Mouse (Mus musculus) left cerebral cortex, adult 18-20 months (tissue): ENCODE measurements at regions not wholly inside any gene's neighbourhood (a gene's known extent, or its start where the extent isn't known, plus 50 kb on each side); places are given as distances from the start of the nearest gene placed in this dataset.
"Not testable (repeated sequence)": the region's sequence is repeated elsewhere in the genome, so short reads cannot be mapped to it uniquely, and the experiment has no call there.

Experiments
- DNase-seq, 2 experiments: peaks; one replicate each; pipeline ENCODE4 v3.0.0; 2021 to 2022; ENCODE audit warnings: low spot score in 2 of 2, mixed read lengths in 1 of 2

- no peak for DNase-seq
Measured at GRCm38 (mm10) chr14:47920638-47921347, 199.8 kb upstream of the Peli2 start.

- no peak for DNase-seq
Measured at GRCm38 (mm10) chr14:47921811-47922277, 198.8 kb upstream of the Peli2 start.

DNA sequence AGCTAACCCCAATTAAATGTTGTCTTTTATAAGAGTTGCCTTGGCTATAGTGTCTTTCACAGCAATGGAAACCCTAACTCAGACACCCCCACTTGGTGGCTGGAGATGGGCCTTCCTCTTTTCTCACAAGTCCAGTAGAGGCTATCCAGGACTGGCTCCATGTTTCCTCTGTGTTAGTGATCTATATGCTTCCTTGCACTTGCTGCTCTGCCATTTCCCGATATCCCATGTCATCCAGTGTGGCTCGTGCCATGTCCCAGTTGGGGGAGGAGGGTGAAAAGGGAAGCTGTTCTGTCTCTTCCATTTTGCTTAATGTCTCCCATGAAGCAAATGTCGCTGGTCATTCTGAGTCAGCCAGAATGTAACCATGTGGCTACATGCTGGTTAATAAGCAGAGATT, 194.2 kb upstream of the Peli2 start:
- no peak for DNase-seq

GRCm38 (mm10) chr14:47935401-47935800, 185.2 kb upstream of the Peli2 start:
- no peak for DNase-seq

GRCm38 (mm10) chr14:47937081-47937651, 183.5 kb upstream of the Peli2 start:
- no peak for DNase-seq

DNA sequence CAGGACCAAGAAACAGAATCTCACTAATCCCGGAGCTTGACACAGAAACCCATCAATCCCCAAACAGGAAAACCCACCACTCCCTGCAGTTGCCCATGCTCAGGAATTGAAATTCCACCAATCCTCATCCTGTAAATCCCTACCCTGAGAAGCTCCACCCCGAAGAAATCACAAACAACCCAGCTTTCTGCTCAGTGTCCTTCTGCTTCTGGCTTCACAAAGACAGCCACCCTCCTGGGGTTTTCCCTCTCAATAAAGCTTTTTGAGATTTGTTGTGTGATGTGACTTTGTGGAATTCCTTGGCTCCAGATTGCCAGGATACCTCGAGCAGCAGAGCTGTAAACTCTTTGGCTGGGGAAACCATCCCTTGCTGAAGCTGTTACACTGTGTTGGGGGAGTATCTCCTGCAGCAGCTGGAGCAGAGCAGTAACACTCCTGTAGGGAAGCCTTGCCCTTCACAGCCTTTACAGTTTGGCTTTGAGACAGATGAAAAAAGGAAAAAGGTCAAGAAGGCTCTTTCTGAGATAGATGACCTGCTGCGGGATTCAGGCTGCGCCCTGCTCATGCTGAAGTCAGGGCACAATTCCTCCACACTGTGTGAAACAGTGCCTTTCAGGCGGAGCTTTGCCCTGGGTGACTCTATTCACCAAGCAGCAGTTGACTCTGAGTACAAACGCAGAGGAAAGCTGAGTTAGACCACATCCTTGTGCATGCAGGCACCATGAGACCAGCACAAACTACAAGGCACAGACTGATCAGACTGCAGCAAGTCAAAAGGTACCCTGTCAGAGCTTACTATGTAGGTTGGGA, 180.6 kb upstream of the Peli2 start:
- DNase-seq, result no peak

DNA sequence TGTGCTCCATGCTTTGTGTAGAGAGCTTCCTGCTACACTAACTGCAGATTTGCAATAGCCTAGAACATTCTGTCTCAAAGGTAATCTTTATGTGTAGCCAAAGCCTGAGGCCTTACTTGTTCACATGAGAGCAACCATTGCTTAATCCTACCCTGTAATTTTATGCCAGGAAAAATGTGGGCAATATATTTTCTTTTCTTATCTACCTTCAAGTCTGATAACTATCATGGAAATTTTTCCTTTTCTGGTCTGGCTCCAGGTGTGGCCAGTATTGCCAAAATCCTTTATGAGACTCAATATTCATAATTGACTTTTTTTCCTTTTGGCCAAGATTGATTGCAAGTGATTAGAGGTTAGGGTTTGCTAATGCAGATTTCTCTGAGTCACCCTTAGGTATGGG, 178.0 kb upstream of the Peli2 start:
- DNase-seq, result no peak

DNA sequence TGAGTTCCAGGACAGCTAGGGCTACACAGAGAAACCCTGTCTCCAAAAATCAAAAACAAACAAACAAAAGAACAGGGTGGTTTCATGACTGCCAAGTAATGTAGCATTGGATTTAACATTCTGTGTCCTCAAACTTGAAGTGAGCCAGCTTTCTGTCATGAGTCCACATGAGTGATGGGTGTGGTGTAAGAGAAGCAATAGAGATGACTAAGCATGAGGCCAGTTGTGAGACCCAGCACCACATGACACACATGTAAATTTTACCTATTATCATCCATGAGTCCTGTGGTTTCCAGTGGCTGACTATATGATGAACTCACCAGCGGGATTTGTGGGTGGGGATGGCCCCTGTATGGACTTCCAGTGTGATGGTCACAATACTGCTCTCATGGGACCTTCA, 176.0 kb upstream of the Peli2 start:
- DNase-seq, result no peak

- DNase-seq, result no peak
Measured at GRCm38 (mm10) chr14:47951041-47951440, 169.6 kb upstream of the Peli2 start.

- DNase-seq, result no peak
Measured at GRCm38 (mm10) chr14:47958171-47958570, 162.5 kb upstream of the Peli2 start.

- no peak for DNase-seq
Measured at GRCm38 (mm10) chr14:47959366-47960280, 161.0 kb upstream of the Peli2 start.

GRCm38 (mm10) chr14:47964806-47965205, 155.8 kb upstream of the Peli2 start:
- not testable (repeated sequence) for DNase-seq

GRCm38 (mm10) chr14:47969871-47970270, 150.8 kb upstream of the Peli2 start:
- no peak for DNase-seq

DNA sequence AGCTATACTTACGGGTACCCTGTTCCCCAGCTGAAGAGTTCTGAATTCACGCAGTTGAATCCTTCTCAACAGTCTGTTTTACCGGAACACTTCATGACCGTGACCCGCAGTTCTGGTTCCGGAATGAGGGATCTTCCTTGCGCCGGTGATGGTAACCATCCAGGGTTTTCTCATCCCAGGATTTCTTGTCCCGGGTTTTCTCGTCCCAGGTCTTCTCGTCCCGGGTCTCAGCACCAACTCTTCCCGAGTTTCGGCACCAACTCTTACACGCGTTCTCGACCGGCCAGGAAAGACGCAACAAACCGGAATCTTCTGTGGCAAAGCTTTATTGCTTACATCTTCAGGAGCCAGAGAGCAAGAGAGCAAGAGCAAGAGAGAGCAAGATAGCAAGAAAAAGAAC, 147.5 kb upstream of the Peli2 start:
- DNase-seq, result not testable (repeated sequence)

- DNase-seq, result no peak
Measured at GRCm38 (mm10) chr14:47982993-47983740, 137.5 kb upstream of the Peli2 start.

GRCm38 (mm10) chr14:47986483-47986882, 134.1 kb upstream of the Peli2 start:
- DNase-seq, result no peak

DNA sequence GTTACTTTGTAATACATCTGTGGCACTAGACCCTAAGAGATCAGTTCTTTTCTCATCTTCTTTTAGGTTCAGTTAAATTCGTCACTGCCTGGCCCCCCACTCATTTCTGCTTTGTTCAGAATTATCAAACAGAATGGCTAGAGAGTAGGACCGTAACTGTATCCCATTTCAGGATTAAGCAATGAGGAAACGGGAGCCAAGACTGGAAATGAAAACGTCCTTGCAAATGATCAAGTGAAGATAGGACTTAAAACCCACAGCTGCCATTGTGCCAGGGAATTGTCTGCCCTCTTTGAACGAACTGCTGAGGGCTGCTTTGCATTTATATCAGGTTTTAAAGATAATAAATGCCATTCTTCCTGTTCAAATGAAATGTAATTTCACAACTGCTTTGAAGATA, 133.7 kb upstream of the Peli2 start:
- DNase-seq, result no peak

DNA sequence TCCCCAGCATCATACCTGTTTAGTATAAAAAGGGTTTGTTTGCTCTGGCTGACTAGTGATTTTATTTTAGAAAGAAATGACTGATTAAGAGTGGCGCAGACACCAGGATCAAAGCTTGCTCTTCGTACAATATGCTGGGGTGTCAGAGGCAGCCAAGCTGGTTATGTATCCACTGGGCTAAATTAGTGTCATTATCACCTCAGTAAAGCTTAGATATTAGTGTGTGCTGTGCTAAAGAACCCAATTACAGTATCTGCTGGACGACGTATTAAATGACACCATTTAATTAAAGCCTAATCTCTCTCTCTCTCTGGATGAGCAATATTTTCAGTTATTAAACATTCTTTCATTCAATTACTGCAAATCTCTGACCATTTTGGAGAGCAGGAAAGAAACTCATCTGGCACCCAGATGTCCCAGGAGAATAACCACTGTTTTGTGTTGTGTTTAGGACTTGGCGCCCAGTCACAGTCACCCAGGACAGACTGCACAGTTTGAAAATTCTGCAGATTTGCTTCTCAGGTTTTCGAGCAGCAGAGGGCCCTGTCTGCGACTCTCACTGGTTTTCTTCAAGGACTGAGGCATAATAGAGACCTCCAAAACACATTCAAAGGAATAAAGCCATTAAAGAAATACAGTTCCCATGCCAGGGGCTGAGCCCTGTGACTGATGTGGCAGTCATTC, 133.1 kb upstream of the Peli2 start:
- no peak for DNase-seq

DNA sequence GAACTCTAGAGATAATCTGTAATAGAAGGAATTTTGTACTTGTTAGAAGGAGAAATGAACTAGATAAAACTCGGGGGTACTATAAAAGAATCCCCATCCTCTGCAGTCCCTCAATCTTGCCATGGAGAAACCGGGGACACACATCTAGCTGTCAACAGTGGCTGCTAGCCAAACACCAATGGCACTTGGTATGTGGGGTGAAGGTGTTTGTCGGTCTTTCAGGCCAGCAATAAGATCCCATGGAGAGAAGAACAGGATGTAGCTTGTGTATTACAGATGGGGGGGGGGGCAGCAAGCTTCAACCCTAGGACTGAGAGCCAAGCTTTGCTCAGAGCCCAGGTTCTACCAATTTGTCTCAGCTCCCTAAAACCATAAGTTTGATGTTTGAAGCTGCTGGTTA, 132.5 kb upstream of the Peli2 start:
- DNase-seq, result no peak

- no peak for DNase-seq
Measured at GRCm38 (mm10) chr14:47989315-47989714, 131.3 kb upstream of the Peli2 start.
